Mouse (Mus musculus) liver, embryonic 14.5 days (tissue): Measurements from ENCODE around the gene Sh3rf1.

ENCODE experiments used
- CTCF ChIP-seq: IDR thresholded peaks from 2 replicates; pipeline ENCODE4 v1.5.1; 2016; ENCODE audit warnings: antibody characterized with exemption, low read depth, control low read depth
- EP300 ChIP-seq: IDR thresholded peaks from 2 replicates; pipeline ENCODE4 v1.6.1; 2016; ENCODE audit warnings: antibody characterized with exemption, low read depth

GRCm38 (mm10) chr8:61324363-61324914 lies 100.8 kb downstream of the Sh3rf1 start:
- TF ChIP-seq CTCF (no peak), EP300 (no peak)
